Mouse (Mus musculus) liver, adult 2 months (tissue): ENCODE data around the gene Hoxd4. TPM values are rescaled to one million over a fixed set of nuclear protein-coding genes. Genes with fewer than 3 reads are reported as not detected.

Source experiments
- DNase-seq: peaks from one replicate; pipeline ENCODE4 v3.0.0-alpha.2; 2011; ENCODE audit warnings: low read depth, low spot score; ENCODE audit errors: extremely low read depth
- H3K27ac ChIP-seq: fragments of 200-500 bp; replicated peaks from 2 replicates; pipeline ENCODE4 v1.5.1; 2012; ENCODE audit warnings: low read depth, mild to moderate bottlenecking, control low read depth, inconsistent platforms, low read length; ENCODE audit not compliant: insufficient read depth
- H3K27me3 ChIP-seq: fragments of 200-500 bp; 2 replicates; pipeline ENCODE4 v1.6.1; 2012; ENCODE audit warnings: mild to moderate bottlenecking, moderate library complexity, low read length, inconsistent platforms; ENCODE audit not compliant: control insufficient read depth, insufficient read depth
- H3K36me3 ChIP-seq: fragments of 200-500 bp; 2 replicates; pipeline ENCODE4 v1.6.1; 2012; ENCODE audit warnings: low read length, inconsistent platforms; ENCODE audit not compliant: control insufficient read depth, insufficient read depth
- H3K4me1 ChIP-seq: fragments of 200-500 bp; 2 replicates; pipeline ENCODE4 v1.6.1; 2011; ENCODE audit warnings: low read length; ENCODE audit not compliant: control insufficient read depth, insufficient read depth
- H3K4me3 ChIP-seq: fragments of 200-500 bp; 2 replicates; pipeline ENCODE4 v1.5.1; 2011; ENCODE audit warnings: low read depth, mild to moderate bottlenecking, control low read depth, low read length, moderate library complexity; ENCODE audit not compliant: insufficient read depth
- H3K79me2 ChIP-seq: fragments of 200-500 bp; 2 replicates; pipeline ENCODE4 v1.6.1; 2012; ENCODE audit warnings: inconsistent platforms, mild to moderate bottlenecking, low read length, moderate library complexity; ENCODE audit not compliant: control insufficient read depth, insufficient read depth
- H3K9ac ChIP-seq: fragments of 200-500 bp; 2 replicates; pipeline ENCODE4 v1.6.1; 2012; ENCODE audit warnings: low read depth, mild to moderate bottlenecking, control low read depth, inconsistent platforms, low read length
- CTCF ChIP-seq: fragments of 200-500 bp; IDR thresholded peaks from 2 replicates; pipeline ENCODE4 v1.5.1; 2011; ENCODE audit warnings: low read depth, low read length, control low read depth
- POLR2A ChIP-seq: fragments of 200-500 bp; IDR thresholded peaks from 2 replicates; pipeline ENCODE4 v1.6.1; 2011; ENCODE audit warnings: low read length, control low read depth; ENCODE audit not compliant: insufficient read depth; ENCODE audit errors: extremely low read depth
- WGBS: fragments of 180-500 bp; shearing (Covaris S2); methylation state at CpG from one replicate; pipeline ENCODE4 v1.1.7; 2018; 5-methylcytosine and 5-hydroxymethylcytosine counted together
- polyA plus RNA-seq: library from polyadenylated mRNA; depleted of rRNA; stranded (reverse); fragments of >200 nt; gene quantifications from 2 replicates; pipeline ENCODE4 v1.2.3, GENCODE M21; 2012
- total RNA-seq: library from RNA; depleted of rRNA; stranded (reverse); fragments of >200 nt; gene quantifications from 2 replicates; pipeline ENCODE4 v1.2.3, GENCODE M21; 2014

The Hoxd4 gene
- total and polyA plus RNA-seq, 2 experiments: 0.05 to 0.09 TPM

GRCm38 (mm10) chr2:74677106-74677505, 34.6 kb upstream of the Hoxd4 start:
- H3K27me3 ChIP-seq: peaks cover 46% of the 10 kb centered on the region
- DNase-seq: no peak
- TF ChIP-seq CTCF (no peak), POLR2A (no peak)
- H3K4me1 ChIP-seq: peaks cover 4% of the 10 kb centered on the region; the same call in 1 of the 2 replicates
- no peak overlapping the region for H3K4me3 ChIP-seq
- no peaks in the 10 kb centered on the region for H3K36me3 ChIP-seq
- 21% methylated on average over 2 of the region's 2 CpGs for WGBS
- H3K9ac ChIP-seq: no peak overlapping the region
- H3K27ac ChIP-seq: no peak overlapping the region
- H3K79me2 ChIP-seq: no peaks in the 10 kb centered on the region

DNA sequence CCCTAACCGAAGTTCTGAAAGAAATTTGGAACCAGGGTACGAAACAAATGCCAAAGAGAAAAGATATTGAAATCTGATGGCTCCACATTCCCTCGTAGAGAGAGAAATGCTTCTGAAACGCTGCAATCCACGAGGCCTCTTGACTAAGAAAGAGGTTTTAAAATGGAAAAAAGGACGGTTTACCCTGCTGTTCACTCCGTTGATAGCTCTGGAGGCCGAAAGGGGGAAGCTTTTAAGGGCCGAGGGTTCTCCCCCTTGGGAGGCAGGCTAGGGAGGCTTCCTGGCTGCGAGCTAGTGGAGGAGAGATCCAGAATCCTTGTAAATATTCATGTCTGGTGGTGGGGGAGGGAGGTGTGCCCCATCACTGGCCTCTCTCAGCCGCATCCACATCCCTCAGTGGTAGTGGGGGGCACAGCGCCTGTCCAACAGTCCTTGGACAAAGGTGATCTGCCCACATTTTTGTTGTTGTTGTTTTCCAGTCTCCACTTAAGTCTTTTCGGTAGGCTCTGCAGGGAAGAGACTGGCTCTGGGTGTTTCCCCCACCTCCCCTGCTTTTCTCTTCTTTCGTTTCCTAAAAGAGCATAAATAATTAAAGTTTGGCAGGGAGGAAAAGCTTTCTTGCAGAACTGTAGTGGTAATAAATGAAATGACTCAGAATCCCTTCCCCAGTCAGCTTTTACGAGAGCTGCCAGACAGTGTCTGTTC, 32.7 kb upstream of the Hoxd4 start, which contains the start of gene Hoxd11:
TSS of gene Hoxd11 (plus strand) at position 667 of the 705 bp plus-strand sequence.
- Histone ChIP-seq H3K79me2 (no peaks in the 10 kb centered on the region), H3K4me3 (no peak within 1 kb of the TSS), H3K27me3 (peaks cover 48% of the 10 kb centered on the region), H3K9ac (no peak within 1 kb of the TSS), H3K27ac (no peak within 1 kb of the TSS), H3K36me3 (no peaks in the 10 kb centered on the region), H3K4me1 (no peaks in the 10 kb centered on the region; the same call in 1 of the 2 replicates)
- TF ChIP-seq CTCF (no peak), POLR2A (no peak)
- no peak for DNase-seq
- WGBS: 4% methylated on average over 15 of the region's 15 CpGs

GRCm38 (mm10) chr2:74679596-74679971, 32.1 kb upstream of the Hoxd4 start:
- H3K9ac ChIP-seq: no peak overlapping the region
- peaks cover 50% of the 10 kb centered on the region for H3K27me3 ChIP-seq

DNA sequence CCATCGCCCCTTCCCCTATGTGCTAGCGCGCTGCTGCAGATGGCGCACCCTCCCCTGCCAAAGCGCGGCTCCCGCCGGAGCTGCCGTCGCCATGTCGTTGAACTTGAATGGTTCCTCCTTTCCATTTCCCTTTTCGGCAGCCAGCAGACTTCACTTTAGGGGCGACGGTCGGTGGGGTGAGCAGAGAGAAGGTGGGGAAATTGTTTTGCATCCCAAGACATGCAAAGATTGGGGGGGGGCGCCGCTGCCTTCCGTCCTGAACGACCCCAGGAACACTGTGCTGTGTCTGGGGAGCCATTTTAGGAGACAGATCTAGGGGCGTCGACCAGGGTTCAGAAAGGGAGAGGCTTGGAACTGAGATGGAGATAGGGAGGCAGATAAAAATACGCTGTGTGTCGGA, 31.7 kb upstream of the Hoxd4 start:
- Histone ChIP-seq H3K9ac (no peak overlapping the region), H3K27me3 (peaks cover 49% of the 10 kb centered on the region), H3K4me1 (no peaks in the 10 kb centered on the region; the same call in 1 of the 2 replicates), H3K27ac (no peak overlapping the region), H3K4me3 (no peak overlapping the region), H3K79me2 (no peaks in the 10 kb centered on the region), H3K36me3 (no peaks in the 10 kb centered on the region)
- no peak for TF ChIP-seq CTCF
- no peak for TF ChIP-seq POLR2A
- DNase-seq: no peak
- WGBS: 3% methylated on average over 23 of the region's 23 CpGs

More at GRCm38 (mm10) chr2:74679596-74679971, 32.1 kb upstream of the Hoxd4 start:
- TF ChIP-seq POLR2A (no peak), CTCF (no peak)
- Histone ChIP-seq H3K79me2 (no peaks in the 10 kb centered on the region), H3K4me3 (no peak overlapping the region), H3K36me3 (no peaks in the 10 kb centered on the region), H3K4me1 (no peaks in the 10 kb centered on the region; the same call in 1 of the 2 replicates), H3K27ac (no peak overlapping the region)
- DNase-seq: no peak
- WGBS: 4% methylated on average over 26 of the region's 26 CpGs

DNA sequence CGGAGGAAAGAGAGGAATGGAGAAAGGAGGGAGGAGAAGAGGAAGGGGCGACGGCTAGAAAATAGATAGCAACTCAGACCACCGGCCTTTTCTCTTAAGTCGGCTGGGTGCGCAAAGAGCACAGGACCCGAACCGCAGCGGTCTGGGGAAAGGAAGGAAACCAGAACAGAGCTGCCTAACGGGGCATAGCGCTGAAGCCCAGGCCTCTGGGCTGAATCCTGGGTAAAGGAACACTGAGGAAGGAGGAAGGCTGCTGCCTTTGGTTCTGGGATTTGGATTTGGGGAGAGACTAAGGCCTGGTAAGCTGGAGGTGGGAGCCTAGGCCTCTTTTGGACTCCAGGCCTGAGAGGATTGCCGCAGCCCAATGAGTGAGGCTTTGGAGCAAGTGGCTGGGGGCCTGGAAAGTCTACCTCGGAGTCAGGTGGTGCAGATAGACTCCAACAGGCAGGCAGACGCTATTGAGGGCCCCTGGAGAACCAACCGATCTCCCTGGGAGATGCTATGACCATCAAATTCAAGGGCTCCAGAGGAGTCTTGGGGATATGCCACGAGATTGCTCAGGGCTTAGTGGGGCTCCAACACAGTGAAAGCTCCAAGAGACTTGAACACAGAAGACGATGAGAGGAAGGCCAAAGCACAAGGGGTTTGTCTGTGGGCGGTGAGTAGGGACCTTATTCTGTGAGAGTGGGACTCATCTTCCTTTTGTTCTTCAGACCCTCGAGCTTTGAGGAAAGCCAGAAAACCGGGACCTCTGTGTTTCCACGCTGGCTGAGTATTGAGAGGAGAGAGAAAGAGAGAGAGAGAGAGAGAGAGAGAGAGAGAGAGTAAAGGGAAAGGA, 30.9 kb upstream of the Hoxd4 start:
- Histone ChIP-seq H3K9ac (no peak overlapping the region), H3K27ac (no peak overlapping the region), H3K36me3 (no peaks in the 10 kb centered on the region), H3K27me3 (peaks cover 48% of the 10 kb centered on the region), H3K4me3 (no peak overlapping the region), H3K4me1 (no peaks in the 10 kb centered on the region; the same call in 1 of the 2 replicates), H3K79me2 (no peaks in the 10 kb centered on the region)
- DNase-seq: no peak
- WGBS: 4% methylated on average over 21 of the region's 21 CpGs
- TF ChIP-seq POLR2A: no peak
- no peak for TF ChIP-seq CTCF
